Mouse (Mus musculus) bone marrow macrophage, adult 2 months (primary cell): Measurements from ENCODE around the gene Cdh13. TPM values are rescaled to one million over a fixed set of nuclear protein-coding genes. Genes with fewer than 3 reads are reported as not detected.

Experiments used
- H3K27ac ChIP-seq: 2 replicates; pipeline ENCODE4 v1.5.1; 2012; ENCODE audit warnings: low read depth, low read length; ENCODE audit not compliant: insufficient read depth
- H3K4me1 ChIP-seq: 2 replicates; pipeline ENCODE4 v1.6.1; 2012; ENCODE audit warnings: low read length; ENCODE audit not compliant: control insufficient read depth, insufficient read depth
- H3K4me3 ChIP-seq: 2 replicates; pipeline ENCODE4 v1.5.1; 2012; ENCODE audit warnings: mild to moderate bottlenecking, low read length, moderate library complexity; ENCODE audit not compliant: insufficient read depth
- CTCF ChIP-seq: IDR thresholded peaks from 2 replicates; pipeline ENCODE4 v1.5.1; 2012; ENCODE audit warnings: low read depth, mild to moderate bottlenecking, low read length, moderate library complexity
- POLR2A ChIP-seq: IDR thresholded peaks from 2 replicates; pipeline ENCODE4 v1.6.1; 2012; ENCODE audit warnings: mild to moderate bottlenecking, low read depth, low read length, borderline replicate concordance
- polyA plus RNA-seq: library from polyadenylated mRNA; stranded (reverse); fragments of >200 nt; gene quantifications from 2 replicates; pipeline ENCODE4 v1.2.4, GENCODE M21; 2012; ENCODE audit not compliant: missing spikeins, insufficient read depth, insufficient read length

Gene Cdh13
- polyA plus RNA-seq, 1 experiment, result not detected

GRCm38 (mm10) chr8:118538816-118539558 lies 255.5 kb downstream of the Cdh13 start:
- Histone ChIP-seq H3K27ac (no peak overlapping the region), H3K4me1 (no peaks in the 10 kb centered on the region), H3K4me3 (no peak overlapping the region)
- TF ChIP-seq CTCF, result no peak
- TF ChIP-seq POLR2A, result no peak

GRCm38 (mm10) chr8:118539559-118539819 lies 256.0 kb downstream of the Cdh13 start:
- no peak overlapping the region for H3K4me3 ChIP-seq
- no peaks in the 10 kb centered on the region for H3K4me1 ChIP-seq
- no peak overlapping the region for H3K27ac ChIP-seq
- no peak for TF ChIP-seq CTCF
- no peak for TF ChIP-seq POLR2A

- no peak for TF ChIP-seq CTCF
- no peak for TF ChIP-seq POLR2A
- no peaks in the 10 kb centered on the region for H3K4me1 ChIP-seq
- no peak overlapping the region for H3K4me3 ChIP-seq
- H3K27ac ChIP-seq, result no peak overlapping the region
Measured at GRCm38 (mm10) chr8:118539941-118540340, 256.4 kb downstream of the Cdh13 start.

GRCm38 (mm10) chr8:118552397-118552796 lies 268.9 kb downstream of the Cdh13 start:
- no peak overlapping the region for H3K27ac ChIP-seq

GRCm38 (mm10) chr8:118552842-118553241 lies 269.3 kb downstream of the Cdh13 start:
- H3K27ac ChIP-seq, result no peak overlapping the region
- TF ChIP-seq POLR2A (no peak), CTCF (no peak)
- no peak overlapping the region for H3K4me3 ChIP-seq
- no peaks in the 10 kb centered on the region for H3K4me1 ChIP-seq

More at GRCm38 (mm10) chr8:118552397-118552796, 268.9 kb downstream of the Cdh13 start:
- no peak overlapping the region for H3K4me3 ChIP-seq
- TF ChIP-seq POLR2A (no peak), CTCF (no peak)
- no peaks in the 10 kb centered on the region for H3K4me1 ChIP-seq

GRCm38 (mm10) chr8:118564024-118564423 lies 280.5 kb downstream of the Cdh13 start:
- no peak overlapping the region for H3K27ac ChIP-seq
- H3K4me3 ChIP-seq, result no peak overlapping the region
- no peaks in the 10 kb centered on the region for H3K4me1 ChIP-seq
- TF ChIP-seq POLR2A, result no peak
- no peak for TF ChIP-seq CTCF

- TF ChIP-seq CTCF, result no peak
- no peak for TF ChIP-seq POLR2A
- no peaks in the 10 kb centered on the region for H3K4me1 ChIP-seq
- no peak overlapping the region for H3K4me3 ChIP-seq
- H3K27ac ChIP-seq, result no peak overlapping the region
Measured at GRCm38 (mm10) chr8:118565186-118565585, 281.7 kb downstream of the Cdh13 start.

- H3K4me3 ChIP-seq, result no peak overlapping the region
- H3K4me1 ChIP-seq, result no peaks in the 10 kb centered on the region
- no peak for TF ChIP-seq CTCF
- TF ChIP-seq POLR2A, result no peak
- no peak overlapping the region for H3K27ac ChIP-seq
Measured at GRCm38 (mm10) chr8:118565887-118566747, 282.6 kb downstream of the Cdh13 start.

GRCm38 (mm10) chr8:118569366-118569765 lies 285.8 kb downstream of the Cdh13 start:
- H3K4me3 ChIP-seq, result no peak overlapping the region
- H3K4me1 ChIP-seq, result no peaks in the 10 kb centered on the region
- no peak for TF ChIP-seq CTCF
- no peak overlapping the region for H3K27ac ChIP-seq

GRCm38 (mm10) chr8:118581256-118581655 lies 297.7 kb downstream of the Cdh13 start:
- H3K4me3 ChIP-seq, result no peak overlapping the region
- TF ChIP-seq POLR2A (no peak), CTCF (no peak)
- H3K4me1 ChIP-seq, result no peaks in the 10 kb centered on the region
- H3K27ac ChIP-seq, result no peak overlapping the region

- Histone ChIP-seq H3K4me1 (no peaks in the 10 kb centered on the region), H3K4me3 (no peak overlapping the region), H3K27ac (no peak overlapping the region)
- TF ChIP-seq CTCF (no peak), POLR2A (no peak)
Measured at GRCm38 (mm10) chr8:118582185-118582584, 298.7 kb downstream of the Cdh13 start.
